Mouse (Mus musculus): ENCODE results near the gene Lrsam1. TPM values are rescaled to one million over a fixed set of nuclear protein-coding genes. Genes with fewer than 3 reads are reported as not detected.

Gene Lrsam1
- polyA plus RNA-seq, 1 experiment from 2014 or later: 6.8 TPM

DNA sequence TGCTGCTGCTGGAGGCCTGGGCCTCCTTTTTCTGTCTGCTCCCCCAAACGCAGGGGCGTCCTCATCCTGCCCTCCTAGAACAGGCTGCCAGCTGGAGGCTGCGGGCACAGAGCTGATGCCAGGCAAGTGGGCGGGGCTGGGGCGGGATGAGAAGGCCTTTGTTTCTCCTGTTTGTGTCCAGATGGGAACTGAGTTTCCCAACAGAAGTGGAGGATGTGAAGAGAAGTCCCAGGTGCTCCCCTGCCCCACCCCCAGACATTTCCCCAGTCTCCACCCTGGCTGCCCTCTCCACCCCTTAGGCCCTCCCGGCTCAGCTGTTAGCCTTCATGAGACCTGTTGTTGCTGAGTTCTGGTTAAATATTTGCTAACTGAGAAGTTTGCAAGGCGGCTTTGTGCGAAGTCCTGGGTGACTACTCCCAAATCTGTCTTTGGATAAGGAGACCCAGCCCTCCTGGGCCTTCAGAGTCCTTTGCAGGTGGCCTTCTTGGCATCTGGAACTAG is 65.8 kb downstream of the Lrsam1 start:
- H3K4me3 ChIP-seq (ENCODE audit: low read length): no peak overlapping the region
- H3K4me2 ChIP-seq (ENCODE audit: low read depth, low read length): peak overlapping the region; percentile 32
- peak; percentile 80 for ATAC-seq
- H3K4me1 ChIP-seq (ENCODE audit: control insufficient read depth, insufficient read depth, low read length): peaks cover 73% of the 10 kb centered on the region
- H3K9ac ChIP-seq (ENCODE audit: low read depth, low read length): peak overlapping the region; percentile 30; the same call in 1 of the 2 replicates
- peak overlapping the region; percentile 84 for H3K27ac ChIP-seq (ENCODE audit: low read length)
- 30% methylated on average over 8 of the region's 8 CpGs for WGBS
- H3K36me3 ChIP-seq (ENCODE audit: control insufficient read depth, insufficient read depth, low read length): 0 out of 2 replicates have a peak, but pooled peaks cover 2% of the 10 kb centered on the region
- H3K27me3 ChIP-seq (replicated peaks; ENCODE audit: control insufficient read depth, insufficient read depth, low read length): no peaks in the 10 kb centered on the region
- H3K9me3 ChIP-seq (ENCODE audit: control insufficient read depth, low read length): no peaks in the 10 kb centered on the region

DNA sequence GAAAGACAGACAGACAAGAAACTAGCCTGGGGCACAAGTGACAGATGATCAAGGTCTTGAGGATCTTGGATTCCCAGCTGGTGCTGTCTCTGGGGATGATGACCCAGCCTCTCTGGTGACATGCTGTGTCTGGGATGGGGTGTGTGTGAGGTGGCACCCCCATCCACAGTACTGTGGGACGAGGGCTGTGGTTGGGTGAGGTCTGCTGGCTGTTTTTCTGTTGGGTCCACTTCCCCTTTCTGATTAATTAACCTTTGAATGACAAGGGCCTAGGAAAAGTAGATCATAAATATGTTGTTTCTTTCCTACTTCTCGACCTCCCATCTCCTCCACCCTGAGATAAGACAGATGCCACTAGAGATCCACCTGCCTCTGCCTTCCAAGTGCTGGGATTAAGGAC is 67.3 kb downstream of the Lrsam1 start:
- H3K4me1 ChIP-seq (ENCODE audit: control insufficient read depth, insufficient read depth, low read length): peaks cover 63% of the 10 kb centered on the region
- H3K9me3 ChIP-seq (ENCODE audit: control insufficient read depth, low read length): no peaks in the 10 kb centered on the region
- no peak overlapping the region for H3K4me3 ChIP-seq (ENCODE audit: low read length)
- H3K36me3 ChIP-seq (ENCODE audit: control insufficient read depth, insufficient read depth, low read length): 0 out of 2 replicates have a peak, but pooled peaks cover 2% of the 10 kb centered on the region
- H3K9ac ChIP-seq (ENCODE audit: low read depth, low read length): no peak overlapping the region
- H3K27me3 ChIP-seq (replicated peaks; ENCODE audit: control insufficient read depth, insufficient read depth, low read length): no peaks in the 10 kb centered on the region
- no peak overlapping the region for H3K4me2 ChIP-seq (ENCODE audit: low read depth, low read length)
- WGBS: 46% methylated on average over 2 of the region's 2 CpGs
- ATAC-seq: no peak
- no peak overlapping the region for H3K27ac ChIP-seq (ENCODE audit: low read length)

DNA sequence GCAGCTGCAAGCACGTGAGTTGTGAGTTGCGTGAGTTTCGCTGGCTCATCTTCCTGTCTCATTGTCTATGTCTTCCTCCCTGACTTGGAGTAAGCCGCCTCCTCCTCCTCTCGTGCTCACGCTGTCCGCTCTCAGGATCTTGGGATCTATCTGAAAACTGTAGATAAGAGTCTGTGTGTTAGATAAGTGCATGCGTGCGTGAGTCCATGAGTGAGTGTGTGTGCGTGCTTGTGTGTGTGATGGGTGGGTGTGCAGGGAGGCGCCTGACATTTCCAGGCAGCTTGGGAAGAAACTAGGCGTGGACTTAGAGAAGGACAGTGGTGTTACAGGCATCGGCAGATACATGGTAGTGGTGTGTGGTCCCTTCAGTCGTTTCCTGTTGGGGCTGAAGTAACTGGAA is 68.9 kb downstream of the Lrsam1 start:
- Histone ChIP-seq H3K36me3 (ENCODE audit: control insufficient read depth, insufficient read depth, low read length) (0 out of 2 replicates have a peak, but pooled peaks cover 2% of the 10 kb centered on the region), H3K4me1 (ENCODE audit: control insufficient read depth, insufficient read depth, low read length) (peaks cover 62% of the 10 kb centered on the region), H3K27me3 (replicated peaks; ENCODE audit: control insufficient read depth, insufficient read depth, low read length) (no peaks in the 10 kb centered on the region), H3K4me2 (ENCODE audit: low read depth, low read length) (no peak overlapping the region), H3K27ac (ENCODE audit: low read length) (no peak overlapping the region), H3K9ac (ENCODE audit: low read depth, low read length) (no peak overlapping the region), H3K9me3 (ENCODE audit: control insufficient read depth, low read length) (no peaks in the 10 kb centered on the region), H3K4me3 (ENCODE audit: low read length) (no peak overlapping the region)
- WGBS: 77% methylated on average over 14 of the region's 14 CpGs
- ATAC-seq: no peak

DNA sequence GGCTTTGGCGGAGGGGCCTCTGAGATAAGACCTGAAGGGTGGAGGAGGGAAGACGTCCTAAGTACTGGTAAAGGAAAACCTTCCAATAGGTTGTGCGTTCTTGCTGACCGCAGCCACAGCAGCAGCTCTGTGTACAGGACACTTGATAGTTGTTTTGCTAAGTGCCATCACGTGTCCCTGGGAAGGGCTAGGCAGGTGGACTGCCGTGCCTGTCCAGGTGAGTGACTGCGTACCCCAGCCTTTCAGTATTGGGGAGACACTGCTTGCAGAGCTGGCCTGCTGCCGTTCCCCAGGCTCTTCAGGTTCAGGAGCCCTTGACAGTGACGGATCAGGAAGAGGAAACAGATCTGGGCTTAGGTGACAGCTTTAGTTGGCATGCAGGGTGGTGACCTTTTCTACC is 70.1 kb downstream of the Lrsam1 start:
- H3K4me1 ChIP-seq (ENCODE audit: control insufficient read depth, insufficient read depth, low read length): peaks cover 56% of the 10 kb centered on the region
- WGBS: 49% methylated on average over 9 of the region's 9 CpGs
- H3K9ac ChIP-seq (ENCODE audit: low read depth, low read length): no peak overlapping the region
- H3K4me3 ChIP-seq (ENCODE audit: low read length): no peak overlapping the region
- 0 out of 2 replicates have a peak, but pooled peaks cover 2% of the 10 kb centered on the region for H3K36me3 ChIP-seq (ENCODE audit: control insufficient read depth, insufficient read depth, low read length)
- no peak overlapping the region; the same call in 1 of the 2 replicates for H3K27ac ChIP-seq (ENCODE audit: low read length)
- ATAC-seq: no peak
- no peaks in the 10 kb centered on the region for H3K9me3 ChIP-seq (ENCODE audit: control insufficient read depth, low read length)
- no peaks in the 10 kb centered on the region for H3K27me3 ChIP-seq (replicated peaks; ENCODE audit: control insufficient read depth, insufficient read depth, low read length)
- no peak overlapping the region for H3K4me2 ChIP-seq (ENCODE audit: low read depth, low read length)

DNA sequence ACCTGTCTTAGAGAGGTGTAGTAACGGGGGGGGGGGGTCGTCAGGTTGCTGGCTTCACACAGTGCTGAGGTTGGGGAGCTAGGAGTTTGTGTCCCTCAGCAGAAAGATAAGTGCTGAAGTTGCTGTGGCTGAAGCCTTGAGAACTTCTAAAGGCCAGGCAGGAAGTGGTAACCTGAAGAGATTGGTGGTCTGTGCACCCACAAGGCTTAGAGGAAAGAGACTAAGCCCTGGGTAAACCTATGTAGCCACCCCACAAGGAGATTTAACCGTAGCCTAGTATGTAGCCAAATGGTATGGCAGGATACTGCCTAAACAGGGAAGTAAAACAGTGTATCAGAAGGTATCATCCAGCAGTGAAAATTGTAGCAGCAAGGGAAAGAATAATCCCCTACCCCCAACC is 71.1 kb downstream of the Lrsam1 start:
- Histone ChIP-seq H3K27ac (ENCODE audit: low read length) (no peak overlapping the region), H3K27me3 (replicated peaks; ENCODE audit: control insufficient read depth, insufficient read depth, low read length) (no peaks in the 10 kb centered on the region), H3K36me3 (ENCODE audit: control insufficient read depth, insufficient read depth, low read length) (0 out of 2 replicates have a peak, but pooled peaks cover 2% of the 10 kb centered on the region), H3K4me1 (ENCODE audit: control insufficient read depth, insufficient read depth, low read length) (peaks cover 48% of the 10 kb centered on the region), H3K4me2 (ENCODE audit: low read depth, low read length) (no peak overlapping the region), H3K4me3 (ENCODE audit: low read length) (no peak overlapping the region), H3K9me3 (ENCODE audit: control insufficient read depth, low read length) (no peaks in the 10 kb centered on the region), H3K9ac (ENCODE audit: low read depth, low read length) (no peak overlapping the region)
- no peak for ATAC-seq
- 83% methylated on average over 3 of the region's 3 CpGs for WGBS

DNA sequence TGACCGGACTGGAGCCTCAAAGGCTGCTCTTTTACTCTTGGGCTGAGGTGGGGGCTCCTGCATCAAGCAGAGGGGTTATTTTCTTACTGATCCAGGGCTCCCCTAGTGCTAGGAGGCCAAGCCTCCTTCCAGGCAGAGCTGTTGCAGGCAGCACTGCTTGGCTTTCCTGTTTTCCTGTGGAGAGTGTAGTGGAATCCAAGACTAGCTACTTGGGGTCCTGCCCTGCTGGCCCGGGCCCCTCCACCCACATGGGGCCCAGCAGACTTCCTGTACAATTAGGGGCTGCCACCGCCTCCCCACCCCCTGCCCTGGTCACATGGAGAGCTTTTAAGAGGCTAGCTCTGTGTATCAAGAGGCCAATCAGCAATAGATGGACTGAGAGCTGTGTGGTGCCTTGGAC is 72.9 kb downstream of the Lrsam1 start:
- no peak overlapping the region for H3K4me2 ChIP-seq (ENCODE audit: low read depth, low read length)
- 0 out of 2 replicates have a peak overlapping the region, but pooled peaks have one; percentile 45 for H3K9ac ChIP-seq (ENCODE audit: low read depth, low read length)
- 27% methylated on average over 3 of the region's 3 CpGs for WGBS
- peaks cover 54% of the 10 kb centered on the region for H3K4me1 ChIP-seq (ENCODE audit: control insufficient read depth, insufficient read depth, low read length)
- H3K36me3 ChIP-seq (ENCODE audit: control insufficient read depth, insufficient read depth, low read length): 0 out of 2 replicates have a peak, but pooled peaks cover 2% of the 10 kb centered on the region
- ATAC-seq: 0 out of 2 replicates have a peak, but pooled peaks have one; percentile 5
- no peak overlapping the region for H3K4me3 ChIP-seq (ENCODE audit: low read length)
- no peaks in the 10 kb centered on the region for H3K9me3 ChIP-seq (ENCODE audit: control insufficient read depth, low read length)
- H3K27me3 ChIP-seq (replicated peaks; ENCODE audit: control insufficient read depth, insufficient read depth, low read length): no peaks in the 10 kb centered on the region
- peak overlapping the region; percentile 80 for H3K27ac ChIP-seq (ENCODE audit: low read length)

DNA sequence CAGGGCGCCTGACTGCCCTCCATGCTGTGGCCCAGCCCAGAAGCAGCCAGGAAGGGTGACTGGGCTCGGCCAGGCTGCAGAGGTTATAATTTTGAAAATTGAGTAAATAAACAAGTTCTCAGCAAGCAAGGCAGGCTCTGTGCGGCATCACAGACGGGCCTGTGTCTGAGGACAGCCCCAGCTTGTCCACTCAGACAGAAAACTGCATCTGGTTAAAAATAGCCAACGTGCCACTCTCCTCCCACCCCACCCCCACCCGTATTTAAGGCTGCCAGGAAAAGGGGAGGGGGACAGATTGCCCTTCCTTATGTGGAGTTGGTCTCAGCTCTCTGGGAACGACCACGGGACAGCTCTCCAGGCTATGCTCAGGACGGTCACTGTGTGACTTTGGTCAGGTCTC is 73.4 kb downstream of the Lrsam1 start:
- H3K9ac ChIP-seq (ENCODE audit: low read depth, low read length): peak overlapping the region; percentile 45; the same call in 1 of the 2 replicates
- peaks cover 54% of the 10 kb centered on the region for H3K4me1 ChIP-seq (ENCODE audit: control insufficient read depth, insufficient read depth, low read length)
- 0 out of 2 replicates have a peak, but pooled peaks have one; percentile 17 for ATAC-seq
- H3K36me3 ChIP-seq (ENCODE audit: control insufficient read depth, insufficient read depth, low read length): no peaks in the 10 kb centered on the region
- no peaks in the 10 kb centered on the region for H3K27me3 ChIP-seq (replicated peaks; ENCODE audit: control insufficient read depth, insufficient read depth, low read length)
- H3K4me3 ChIP-seq (ENCODE audit: low read length): no peak overlapping the region
- WGBS: 20% methylated on average over 9 of the region's 9 CpGs
- H3K4me2 ChIP-seq (ENCODE audit: low read depth, low read length): no peak overlapping the region
- H3K27ac ChIP-seq (ENCODE audit: low read length): peak overlapping the region; percentile 80
- no peaks in the 10 kb centered on the region for H3K9me3 ChIP-seq (ENCODE audit: control insufficient read depth, low read length)

DNA sequence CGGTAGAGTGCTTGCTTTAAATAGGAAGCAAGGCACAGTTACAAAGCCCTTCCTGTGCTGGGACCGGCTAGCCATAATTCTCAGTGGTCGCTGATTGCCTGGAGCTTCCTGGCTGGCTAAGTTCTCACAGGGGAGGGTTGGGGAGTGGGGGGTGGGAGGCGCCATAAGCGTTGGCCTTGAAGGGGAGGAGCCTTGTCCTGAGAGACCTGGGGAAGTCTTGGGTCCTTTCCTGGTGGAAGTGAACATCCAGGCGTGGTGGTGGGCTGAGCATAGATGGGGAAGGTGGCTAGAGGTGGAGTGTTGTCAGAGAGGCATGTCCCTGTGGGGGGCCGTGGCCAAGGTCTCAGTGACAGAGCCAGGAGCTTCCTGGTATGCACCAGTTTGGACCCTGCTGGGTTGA is 76.7 kb downstream of the Lrsam1 start:
- H3K9ac ChIP-seq (ENCODE audit: low read depth, low read length): peak overlapping the region; percentile 33; the same call in 1 of the 2 replicates

DNA sequence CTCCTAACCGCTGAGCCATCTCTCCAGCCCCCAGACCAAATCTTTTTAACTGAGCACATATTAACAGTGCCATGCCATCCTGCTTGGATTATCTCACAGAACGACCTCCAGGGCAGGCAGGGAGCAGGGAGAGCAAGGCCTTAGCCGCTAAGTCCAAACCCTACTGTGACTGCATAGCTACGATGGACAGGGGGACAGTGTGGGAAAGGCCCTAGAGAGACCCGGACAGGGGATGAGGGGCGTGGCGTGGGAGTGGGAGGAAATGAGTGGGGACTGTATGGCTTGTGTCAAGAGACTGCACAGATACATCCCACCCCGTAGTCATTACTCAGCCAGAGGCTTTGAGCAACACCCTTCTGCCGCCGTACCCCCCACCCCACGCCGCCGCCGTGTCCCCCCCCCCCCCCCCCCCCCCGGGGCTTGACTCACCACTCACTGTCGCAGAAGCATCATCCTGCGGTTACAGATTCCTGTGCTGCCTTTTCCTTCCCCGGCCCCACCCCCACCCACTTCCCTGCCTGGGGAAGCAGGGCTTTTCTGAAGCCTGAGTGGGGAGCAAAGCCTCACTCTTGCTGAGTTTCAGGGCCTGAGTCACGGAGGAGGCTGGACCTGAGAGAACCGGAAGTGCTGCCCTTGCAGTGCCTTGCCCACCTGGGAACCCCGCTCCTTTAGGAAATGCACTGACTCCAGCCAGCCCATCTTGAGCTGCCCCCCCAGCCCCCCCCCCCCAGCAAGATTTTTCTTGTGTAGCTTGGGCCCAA is 79.0 kb downstream of the Lrsam1 start:
- no peak overlapping the region; the same call in 1 of the 2 replicates for H3K4me3 ChIP-seq (ENCODE audit: low read length)
- no peaks in the 10 kb centered on the region for H3K27me3 ChIP-seq (replicated peaks; ENCODE audit: control insufficient read depth, insufficient read depth, low read length)
- peaks cover 74% of the 10 kb centered on the region for H3K4me1 ChIP-seq (ENCODE audit: control insufficient read depth, insufficient read depth, low read length)
- H3K27ac ChIP-seq (ENCODE audit: low read length): peak overlapping the region; percentile 78
- peak overlapping the region; percentile 14; the same call in 1 of the 2 replicates for H3K9ac ChIP-seq (ENCODE audit: low read depth, low read length)
- H3K36me3 ChIP-seq (ENCODE audit: control insufficient read depth, insufficient read depth, low read length): no peaks in the 10 kb centered on the region
- 32% methylated on average over 19 of the region's 21 CpGs for WGBS
- H3K4me2 ChIP-seq (ENCODE audit: low read depth, low read length): peak overlapping the region; percentile 8; the same call in 1 of the 2 replicates
- peak; percentile 37 for ATAC-seq
- H3K9me3 ChIP-seq (ENCODE audit: control insufficient read depth, low read length): no peaks in the 10 kb centered on the region

More for the DNA sequence above, 76.7 kb downstream of the Lrsam1 start:
- WGBS: 20% methylated on average over 7 of the region's 7 CpGs
- Histone ChIP-seq H3K4me1 (ENCODE audit: control insufficient read depth, insufficient read depth, low read length) (peaks cover 69% of the 10 kb centered on the region), H3K4me2 (ENCODE audit: low read depth, low read length) (0 out of 2 replicates have a peak overlapping the region, but pooled peaks have one; percentile 25), H3K36me3 (ENCODE audit: control insufficient read depth, insufficient read depth, low read length) (no peaks in the 10 kb centered on the region), H3K9me3 (ENCODE audit: control insufficient read depth, low read length) (no peaks in the 10 kb centered on the region), H3K27ac (ENCODE audit: low read length) (peak overlapping the region; percentile 50; the same call in 1 of the 2 replicates), H3K27me3 (replicated peaks; ENCODE audit: control insufficient read depth, insufficient read depth, low read length) (no peaks in the 10 kb centered on the region), H3K4me3 (ENCODE audit: low read length) (no peak overlapping the region)
- ATAC-seq: no peak
